Mouse (Mus musculus) ES-E14 (cell line): ENCODE measurements around the gene Elfn2. TPM values are rescaled to one million over a fixed set of nuclear protein-coding genes. Genes with fewer than 3 reads are reported as not detected.

ENCODE experiments used
- DNase-seq: peaks from one replicate; pipeline ENCODE4 v3.0.0-alpha.2; 2013; ENCODE audit warnings: low read depth, low spot score
- H3K27ac ChIP-seq: 2 replicates; pipeline ENCODE4 v1.5.1; 2012; ENCODE audit warnings: low read depth, mild to moderate bottlenecking, low read length, moderate library complexity, mixed read lengths; ENCODE audit not compliant: poor library complexity, insufficient read depth, severe bottlenecking
- H3K36me3 ChIP-seq: 2 replicates; pipeline ENCODE4 v1.6.1; 2012; ENCODE audit warnings: mild to moderate bottlenecking, low read length, moderate library complexity, mixed read lengths; ENCODE audit not compliant: control insufficient read depth, poor library complexity, insufficient read depth, severe bottlenecking
- H3K4me1 ChIP-seq, 2 experiments: fragments of 150-350 bp in 1 of 2; sonication (generic) in 1 of 2; 2 replicates each; pipeline ENCODE4 v1.6.1; 2012; ENCODE audit warnings: low read length in 2 of 2, mild to moderate bottlenecking in 1 of 2, mixed read lengths in 1 of 2; ENCODE audit not compliant: control insufficient read depth in 2 of 2, insufficient read depth in 2 of 2, poor library complexity in 1 of 2
- H3K4me3 ChIP-seq, 2 experiments: fragments of 150-350 bp in 1 of 2; sonication (generic) in 1 of 2; 2 replicates each; pipeline ENCODE4 v1.5.1; 2012; ENCODE audit warnings: low read length in 2 of 2, low read depth in 1 of 2, mild to moderate bottlenecking in 1 of 2, mixed read lengths in 1 of 2; ENCODE audit not compliant: insufficient read depth in 1 of 2, poor library complexity in 1 of 2, severe bottlenecking in 1 of 2
- H3K9ac ChIP-seq: 2 replicates; pipeline ENCODE4 v1.6.1; 2012; ENCODE audit warnings: low read depth, mild to moderate bottlenecking, low read length, mixed read lengths; ENCODE audit not compliant: poor library complexity, insufficient read depth, severe bottlenecking
- H3K9me3 ChIP-seq: fragments of 150-350 bp; sonication (generic); 2 replicates; pipeline ENCODE4 v1.6.1; 2012; ENCODE audit warnings: low read depth, mild to moderate bottlenecking, low read length; ENCODE audit not compliant: control insufficient read depth, insufficient read depth
- CHD2 ChIP-seq: IDR thresholded peaks from 2 replicates; pipeline ENCODE4 v1.6.1; 2014; ENCODE audit warnings: mild to moderate bottlenecking, low read depth, low read length, inconsistent platforms
- HCFC1 ChIP-seq: IDR thresholded peaks from 2 replicates; pipeline ENCODE4 v1.6.1; 2012; ENCODE audit warnings: low read length, inconsistent platforms, borderline replicate concordance; ENCODE audit not compliant: insufficient read depth
- MAFK ChIP-seq: IDR thresholded peaks from 2 replicates; pipeline ENCODE4 v1.6.1; 2014; ENCODE audit warnings: mild to moderate bottlenecking, low read depth, low read length, inconsistent platforms; ENCODE audit not compliant: insufficient read depth
- ZC3H11A ChIP-seq: IDR thresholded peaks from 2 replicates; pipeline ENCODE4 v1.6.1; 2012; ENCODE audit warnings: low read depth, mild to moderate bottlenecking, inconsistent platforms, low read length, borderline replicate concordance
- ZNF384 ChIP-seq: IDR thresholded peaks from 2 replicates; pipeline ENCODE4 v1.6.1; 2012; ENCODE audit warnings: low read depth, low read length, inconsistent platforms
- in situ Hi-C, 2 experiments: fragments of 600-800 bp; cut with MboI; formaldehyde crosslinking; loops; one replicate each; pipeline ENCODE4 v1.15.1; 2025; ENCODE audit warnings: low sequenced_read_pairs in 2 of 2, inconsistent platforms in 1 of 2; ENCODE audit not compliant: unreplicated experiment in 2 of 2
- total RNA-seq: library from RNA; depleted of rRNA; stranded (reverse); fragments of 300-350 nt; gene quantifications from 2 replicates; pipeline ENCODE4 v1.2.3, GENCODE M21; 2012

Gene Elfn2
- total RNA-seq, 1 experiment: 0.09 TPM

DNA sequence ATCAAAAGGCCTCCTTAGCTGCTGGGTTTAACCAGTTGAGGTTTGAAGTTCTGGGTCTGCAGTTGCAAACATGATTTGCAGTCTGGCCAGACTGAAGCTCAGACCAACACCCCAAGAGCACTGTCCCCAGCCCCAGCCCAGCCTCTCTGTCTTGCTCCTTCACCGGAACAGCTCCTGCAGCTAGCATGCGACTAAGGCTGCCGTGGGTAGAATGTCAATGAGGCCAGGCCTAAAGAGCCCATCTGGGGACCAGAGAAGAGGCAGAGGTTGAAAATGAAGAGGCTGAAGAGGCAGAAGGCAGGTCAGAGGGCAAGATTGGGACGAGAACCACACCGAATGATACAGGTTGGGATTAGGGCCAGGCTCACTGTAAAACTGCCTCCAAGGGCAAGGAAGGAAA lies 85.2 kb downstream of the Elfn2 start:
- Histone ChIP-seq H3K36me3 (no peaks in the 10 kb centered on the region), H3K27ac (no peak overlapping the region), H3K4me3 (no peak overlapping the region), H3K9me3 (no peaks in the 10 kb centered on the region), H3K9ac (no peak overlapping the region), H3K4me1 (no peaks in the 10 kb centered on the region)
- no peak for TF ChIP-seq ZC3H11A
- no peak for TF ChIP-seq HCFC1
- TF ChIP-seq MAFK: no peak
- no peak for TF ChIP-seq CHD2
- no peak for TF ChIP-seq ZNF384
- DNase-seq: no peak
- in situ Hi-C loops: no loop called here

DNA sequence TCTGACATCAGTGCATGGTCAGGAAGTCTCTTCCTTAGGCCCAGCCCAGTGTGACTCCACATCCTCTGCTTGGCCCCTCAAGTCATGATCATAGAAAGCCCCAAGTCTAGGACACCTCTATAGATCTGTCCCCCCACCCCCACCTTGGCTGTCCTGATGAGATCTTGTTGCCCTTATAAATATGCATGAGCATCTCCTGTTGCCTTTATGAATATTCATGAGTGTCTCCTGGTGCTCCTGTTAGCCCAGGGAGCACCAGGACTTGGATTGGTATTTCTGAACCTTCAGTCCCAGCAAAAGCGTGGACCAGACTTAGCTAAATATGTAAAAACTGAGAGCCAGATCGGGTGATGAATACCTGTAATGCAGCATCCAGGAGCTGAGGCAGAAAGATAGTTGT lies 86.2 kb downstream of the Elfn2 start:
- Histone ChIP-seq H3K27ac (no peak overlapping the region), H3K4me3 (no peak overlapping the region), H3K9ac (no peak overlapping the region), H3K4me1 (no peaks in the 10 kb centered on the region), H3K9me3 (no peaks in the 10 kb centered on the region), H3K36me3 (no peaks in the 10 kb centered on the region)
- no peak for DNase-seq
- in situ Hi-C loops: no loop called here
- TF ChIP-seq MAFK: no peak
- TF ChIP-seq HCFC1: no peak
- no peak for TF ChIP-seq ZNF384
- no peak for TF ChIP-seq CHD2
- no peak for TF ChIP-seq ZC3H11A

DNA sequence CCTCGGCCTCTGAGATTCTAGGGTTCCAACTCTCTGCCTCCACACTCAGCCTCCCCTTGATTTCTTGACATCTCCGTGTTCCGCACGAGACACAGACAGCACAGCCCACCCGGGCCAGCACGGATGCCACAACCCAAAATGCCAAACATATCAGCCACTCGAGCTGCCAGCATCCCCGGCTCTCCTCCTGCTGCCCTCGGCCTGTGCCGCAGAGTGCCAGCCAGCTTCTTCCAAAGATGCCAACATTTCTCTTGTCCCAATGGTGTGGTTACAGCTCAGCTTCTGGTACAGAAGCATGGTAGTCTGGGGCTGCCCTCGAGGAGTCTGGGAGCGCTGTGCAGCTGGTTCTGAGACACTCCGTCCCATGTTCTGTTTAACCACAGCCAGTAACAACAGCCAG lies 92.3 kb downstream of the Elfn2 start:
- Histone ChIP-seq H3K9me3 (no peaks in the 10 kb centered on the region), H3K4me1 (peaks cover 0 to 3% of the 10 kb centered on the region in 2 experiments; a peak in 1 of 4 replicates), H3K4me3 (no peak overlapping the region), H3K36me3 (no peaks in the 10 kb centered on the region), H3K27ac (no peak overlapping the region), H3K9ac (no peak overlapping the region)
- in situ Hi-C loops: loop anchor here in 1 of 2 experiments (10.0 kb wide), 1 partner anchor 119 kb away; no protein-coding TSS in a partner anchor
- TF ChIP-seq ZC3H11A (no peak), CHD2 (no peak), ZNF384 (no peak), MAFK (no peak), HCFC1 (no peak)
- no peak for DNase-seq

DNA sequence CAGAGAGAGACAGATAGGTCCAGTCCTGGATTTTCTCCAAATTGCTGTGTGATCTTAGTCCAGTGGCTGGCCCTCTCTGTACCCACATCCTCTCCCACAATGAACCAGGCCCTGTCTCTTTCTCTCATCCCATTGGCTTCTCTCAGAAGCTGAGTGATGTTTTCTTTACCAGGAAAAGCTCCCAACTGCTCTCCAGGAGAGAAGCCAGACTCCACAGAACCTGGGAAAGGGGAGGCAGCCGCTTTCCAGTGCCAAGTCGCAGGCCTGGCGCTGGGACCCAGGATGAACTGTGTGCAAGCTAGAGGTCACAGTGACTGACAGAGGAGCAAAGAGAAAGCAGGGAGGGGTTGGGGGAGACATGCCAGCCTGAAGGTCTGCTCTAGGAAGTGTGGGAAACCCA lies 93.6 kb downstream of the Elfn2 start:
- Histone ChIP-seq H3K27ac (no peak overlapping the region), H3K36me3 (no peaks in the 10 kb centered on the region), H3K4me3 (no peak overlapping the region), H3K9me3 (no peaks in the 10 kb centered on the region), H3K9ac (no peak overlapping the region), H3K4me1 (peaks cover 0 to 3% of the 10 kb centered on the region in 2 experiments; a peak in 1 of 4 replicates)
- TF ChIP-seq ZNF384 (no peak), ZC3H11A (no peak), MAFK (no peak), CHD2 (no peak), HCFC1 (no peak)
- in situ Hi-C loops: loop anchor here (5.0 to 10.0 kb wide), 2 partner anchors 112 to 120 kb away; no protein-coding TSS in a partner anchor
- DNase-seq: no peak
